Mouse (Mus musculus) CH12.LX (cell line): ENCODE data around the gene Pgm2l1.

Experiments used
- BHLHE40 ChIP-seq: IDR thresholded peaks from 2 replicates; pipeline ENCODE4 v1.6.1; 2011; ENCODE audit warnings: mild to moderate bottlenecking, low read depth, low read length, improper control_type of control experiment
- MEF2A ChIP-seq: IDR thresholded peaks from 2 replicates; pipeline ENCODE4 v1.6.1; 2014; ENCODE audit warnings: low read depth, mild to moderate bottlenecking, inconsistent platforms, low read length, improper control_type of control experiment, borderline replicate concordance
- NELFE ChIP-seq: IDR thresholded peaks from 2 replicates; pipeline ENCODE4 v1.6.1; 2011; ENCODE audit warnings: low read depth, low read length, improper control_type of control experiment

DNA sequence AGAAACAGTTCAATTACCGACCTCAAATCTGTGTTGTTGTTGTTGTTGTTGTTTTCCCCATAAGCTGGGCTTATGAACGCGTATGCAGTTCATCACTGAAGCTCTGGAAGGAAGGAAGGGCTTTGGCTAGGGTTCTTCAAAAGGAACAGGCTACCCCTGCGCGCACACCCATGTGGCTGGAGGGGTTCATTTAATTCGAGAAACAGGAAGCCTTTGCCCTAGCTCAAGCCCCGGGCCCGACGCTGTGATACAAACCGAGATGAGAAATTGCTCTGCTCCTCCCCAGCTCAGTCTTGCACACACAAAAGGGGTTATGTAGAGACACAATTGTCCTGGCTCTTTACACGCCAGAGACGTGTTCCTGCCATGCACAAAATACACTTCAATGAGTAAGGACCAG is 83.1 kb downstream of the Pgm2l1 start:
- no peak for TF ChIP-seq MEF2A
- no peak for TF ChIP-seq NELFE
- no peak for TF ChIP-seq BHLHE40
